Mouse (Mus musculus) limb, embryonic 14.5 days (tissue): ENCODE measurements around the gene Il22. TPM values are rescaled to one million over a fixed set of nuclear protein-coding genes. Genes with fewer than 3 reads are reported as not detected.
"Not testable (repeated sequence)": the region's sequence is repeated elsewhere in the genome, so short reads cannot be mapped to it uniquely, and the experiment has no call there.

Experiments
- ATAC-seq: fragments of 200-750 bp; cut with Nextera tagmentation; 2 replicates; pipeline ENCODE4 v1.8.0; 2017; ENCODE audit warnings: low read depth, moderate number of reproducible peaks, moderate TSS enrichment; ENCODE audit not compliant: low FRiP score
- DNase-seq: peaks from one replicate; pipeline ENCODE4 v3.0.0-alpha.2; 2015; ENCODE audit warnings: low spot score
- H3K27ac ChIP-seq: fragments of 300-500 bp; sonication (generic); replicated peaks from 2 replicates; pipeline ENCODE4 v1.5.1; 2014; ENCODE audit warnings: low read depth, mild to moderate bottlenecking, low read length, moderate library complexity, mixed read lengths
- H3K27me3 ChIP-seq: fragments of 300-500 bp; sonication (generic); 2 replicates; pipeline ENCODE4 v1.6.1; 2014; ENCODE audit warnings: low read length, mixed read lengths; ENCODE audit not compliant: control insufficient read depth, insufficient read depth
- H3K36me3 ChIP-seq: fragments of 300-500 bp; sonication (generic); 2 replicates; pipeline ENCODE4 v1.6.1; 2014; ENCODE audit warnings: mild to moderate bottlenecking, low read length, moderate library complexity, mixed read lengths; ENCODE audit not compliant: control insufficient read depth, insufficient read depth
- H3K4me1 ChIP-seq: fragments of 300-500 bp; sonication (generic); 2 replicates; pipeline ENCODE4 v1.6.1; 2014; ENCODE audit warnings: antibody characterized with exemption, low read length, mixed read lengths; ENCODE audit not compliant: control insufficient read depth, insufficient read depth
- H3K4me2 ChIP-seq: fragments of 300-500 bp; sonication (generic); replicated peaks from 2 replicates; pipeline ENCODE4 v1.6.1; 2014; ENCODE audit warnings: low read depth, mild to moderate bottlenecking, low read length, moderate library complexity; ENCODE audit not compliant: severe bottlenecking
- H3K4me3 ChIP-seq: fragments of 300-500 bp; sonication (generic); replicated peaks from 2 replicates; pipeline ENCODE4 v1.5.1; 2014; ENCODE audit warnings: low read length
- H3K9ac ChIP-seq: fragments of 300-500 bp; sonication (generic); 2 replicates; pipeline ENCODE4 v1.6.1; 2014; ENCODE audit warnings: mild to moderate bottlenecking, low read depth, low read length, moderate library complexity; ENCODE audit not compliant: severe bottlenecking
- H3K9me3 ChIP-seq: fragments of 300-500 bp; sonication (generic); 2 replicates; pipeline ENCODE4 v1.6.1; 2016; ENCODE audit warnings: low read length; ENCODE audit not compliant: control insufficient read depth
- POLR2A ChIP-seq: fragments of 200-500 bp; IDR thresholded peaks from 2 replicates; pipeline ENCODE4 v1.8.0; 2012; ENCODE audit warnings: inconsistent platforms, mild to moderate bottlenecking, moderate library complexity, borderline replicate concordance; ENCODE audit not compliant: insufficient read depth, insufficient read length; ENCODE audit errors: extremely low read depth
- WGBS: fragments of 180-500 bp; shearing (Covaris S2); extraction: QIAGEN DNeasy Blood & Tissue Kit; methylation state at CpG from one replicate; pipeline ENCODE4 v1.1.7; 2014; 5-methylcytosine and 5-hydroxymethylcytosine counted together
- polyA plus RNA-seq, 2 experiments: library from polyadenylated mRNA; depleted of rRNA in 1 of 2; stranded (reverse) in 1 of 2; unstranded in 1 of 2; fragments of >200 nt; fragmentation: Nextera tagmentation in 1 of 2; extraction: Ambion mirVana in 1 of 2; gene quantifications; 2 replicates each; pipeline versions ENCODE4 v1.2.1 to v1.2.3; 2012 to 2014

Gene Il22
- polyA plus RNA-seq (2012; rRNA removed) (not detected in 2 replicates), polyA plus RNA-seq (2014; fragmentation: Nextera tagmentation; extraction: Ambion mirVana) (not detected in 2 replicates)

DNA sequence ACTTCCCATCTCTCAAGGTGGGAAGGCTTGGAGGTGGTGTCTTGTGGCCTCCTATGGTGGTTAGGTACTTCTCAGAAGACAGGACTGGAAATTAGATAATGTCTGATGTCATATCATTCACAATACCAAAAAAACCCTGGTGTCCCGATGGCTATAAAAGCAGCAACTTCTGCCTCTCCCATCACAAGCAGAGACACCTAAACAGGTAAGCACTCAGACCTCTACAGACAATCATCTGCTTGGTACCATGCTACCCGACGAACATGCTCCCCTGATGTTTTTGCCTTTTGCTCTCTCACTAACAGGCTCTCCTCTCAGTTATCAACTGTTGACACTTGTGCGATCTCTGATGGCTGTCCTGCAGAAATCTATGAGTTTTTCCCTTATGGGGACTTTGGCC is at the start of gene Il22:
Gene Il22, plus strand, starts transcription at position 301 of the 400 bp plus-strand sequence.
- Histone ChIP-seq H3K36me3 (no peaks in the 10 kb centered on the region), H3K27ac (no peak within 1 kb of the TSS), H3K27me3 (no peaks in the 10 kb centered on the region), H3K4me3 (no peak within 1 kb of the TSS), H3K4me1 (no peaks in the 10 kb centered on the region), H3K4me2 (no peak within 1 kb of the TSS), H3K9me3 (no peaks in the 10 kb centered on the region), H3K9ac (no peak within 1 kb of the TSS)
- TF ChIP-seq POLR2A: no peak
- DNase-seq: no peak
- 90% methylated on average over 4 of the region's 4 CpGs for WGBS
- no peak for ATAC-seq

DNA sequence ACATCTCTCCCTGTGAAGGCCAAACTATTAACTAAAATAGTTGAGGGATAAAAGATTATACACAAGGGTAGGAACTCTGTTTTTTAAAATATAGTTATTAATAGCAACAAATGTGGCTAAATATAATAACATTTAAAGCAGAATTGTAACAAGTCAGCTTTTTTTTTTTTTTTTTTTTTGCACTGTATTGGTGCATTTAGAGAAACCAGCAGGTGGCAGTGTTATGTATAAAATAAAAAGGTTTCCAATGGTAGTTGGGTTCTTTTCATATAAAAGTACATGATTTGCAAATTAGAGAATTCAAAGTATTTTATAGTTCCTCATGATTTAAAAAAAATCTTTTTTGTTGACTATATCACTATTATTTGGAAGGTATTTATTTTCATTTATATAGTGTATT is 48.8 kb upstream of the Il22 start:
- no peak overlapping the region for H3K27ac ChIP-seq
- peaks cover 59% of the 10 kb centered on the region for H3K36me3 ChIP-seq
- H3K27me3 ChIP-seq: no peaks in the 10 kb centered on the region
- TF ChIP-seq POLR2A: no peak
- H3K9ac ChIP-seq: no peak overlapping the region
- H3K4me1 ChIP-seq: no peaks in the 10 kb centered on the region
- H3K4me2 ChIP-seq: no peak overlapping the region
- H3K9me3 ChIP-seq: no peaks in the 10 kb centered on the region
- ATAC-seq: no peak
- peak; percentile 76 for DNase-seq
- no peak overlapping the region for H3K4me3 ChIP-seq

DNA sequence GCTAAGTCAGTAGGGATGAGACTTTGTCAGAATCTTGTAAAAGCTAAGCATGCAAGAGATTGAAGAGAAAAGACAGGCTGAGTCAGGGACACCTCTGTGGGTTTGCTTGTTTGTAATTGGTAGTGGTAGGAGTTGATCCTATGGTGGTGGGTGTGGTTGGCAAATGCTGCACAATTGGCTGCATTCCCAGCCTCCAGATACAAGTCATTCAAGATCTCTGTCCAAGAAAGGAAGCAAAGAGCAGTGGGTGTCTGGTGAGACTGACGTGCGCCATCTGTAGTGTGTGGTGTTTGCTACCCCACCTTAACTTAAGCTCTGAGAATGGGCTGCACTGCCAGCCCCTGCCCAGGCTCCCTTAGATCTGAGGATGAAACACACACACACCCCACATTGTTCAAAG is 43.6 kb upstream of the Il22 start:
- H3K4me1 ChIP-seq: no peaks in the 10 kb centered on the region
- H3K4me3 ChIP-seq: no peak overlapping the region
- no peak overlapping the region for H3K27ac ChIP-seq
- 76% methylated on average over 2 of the region's 2 CpGs for WGBS
- H3K36me3 ChIP-seq: peaks cover 74% of the 10 kb centered on the region
- H3K27me3 ChIP-seq: no peaks in the 10 kb centered on the region
- DNase-seq (no peak), ATAC-seq (no peak)
- H3K9ac ChIP-seq: no peak overlapping the region
- no peaks in the 10 kb centered on the region for H3K9me3 ChIP-seq
- no peak for TF ChIP-seq POLR2A
- H3K4me2 ChIP-seq: no peak overlapping the region

DNA sequence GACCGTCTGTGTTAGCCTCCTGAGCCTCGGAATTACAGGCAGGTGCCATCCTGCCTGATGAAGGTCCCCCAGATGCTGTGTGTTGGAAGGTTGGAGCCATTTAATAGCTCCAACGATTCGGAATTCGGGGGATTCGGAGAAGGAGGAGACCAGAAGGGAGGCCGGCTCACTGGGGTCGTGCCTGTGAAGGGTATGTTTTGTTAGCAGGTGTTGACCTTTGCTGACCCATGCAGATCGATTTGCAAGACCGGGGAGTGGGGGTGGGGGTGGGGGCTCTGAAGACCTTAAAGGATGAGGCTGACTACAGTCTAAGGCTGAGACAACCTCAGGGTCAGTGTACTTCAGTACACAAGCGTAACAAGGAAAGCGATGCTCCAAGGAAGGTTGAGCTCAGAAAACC is 35.5 kb upstream of the Il22 start:
- Histone ChIP-seq H3K4me3 (no peak overlapping the region), H3K4me1 (no peaks in the 10 kb centered on the region), H3K9ac (no peak overlapping the region), H3K36me3 (peaks cover 36% of the 10 kb centered on the region), H3K27me3 (no peaks in the 10 kb centered on the region), H3K4me2 (no peak overlapping the region), H3K9me3 (no peaks in the 10 kb centered on the region), H3K27ac (no peak overlapping the region)
- ATAC-seq (no peak), DNase-seq (no peak)
- TF ChIP-seq POLR2A: no peak
- WGBS: 72% methylated on average over 12 of the region's 12 CpGs

DNA sequence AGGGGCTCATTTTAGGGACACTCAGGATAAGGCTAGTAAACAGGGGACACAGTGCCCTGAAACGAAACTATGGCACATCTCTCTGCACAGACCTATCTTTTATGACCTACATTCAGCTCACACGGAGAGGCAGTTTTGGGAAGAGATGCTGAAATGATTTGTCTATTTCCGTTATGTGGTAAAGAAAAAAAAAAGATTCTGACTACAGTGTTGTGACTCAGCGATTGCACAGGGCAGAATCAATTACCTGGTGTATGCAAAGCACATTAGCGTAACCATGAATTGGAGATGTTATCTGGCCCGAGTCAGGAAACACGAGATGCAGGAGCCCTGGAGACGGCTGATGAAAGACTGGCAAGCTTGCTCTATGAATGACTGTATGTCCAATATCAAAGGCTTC is 32.3 kb upstream of the Il22 start:
- H3K4me3 ChIP-seq: no peak overlapping the region
- WGBS: 61% methylated on average over 8 of the region's 8 CpGs
- H3K9me3 ChIP-seq: no peaks in the 10 kb centered on the region
- H3K4me1 ChIP-seq: no peaks in the 10 kb centered on the region
- no peak overlapping the region for H3K4me2 ChIP-seq
- H3K27me3 ChIP-seq: no peaks in the 10 kb centered on the region
- no peak overlapping the region for H3K9ac ChIP-seq
- no peak for ATAC-seq
- peaks cover 13% of the 10 kb centered on the region for H3K36me3 ChIP-seq
- no peak for DNase-seq
- no peak overlapping the region for H3K27ac ChIP-seq
- no peak for TF ChIP-seq POLR2A

DNA sequence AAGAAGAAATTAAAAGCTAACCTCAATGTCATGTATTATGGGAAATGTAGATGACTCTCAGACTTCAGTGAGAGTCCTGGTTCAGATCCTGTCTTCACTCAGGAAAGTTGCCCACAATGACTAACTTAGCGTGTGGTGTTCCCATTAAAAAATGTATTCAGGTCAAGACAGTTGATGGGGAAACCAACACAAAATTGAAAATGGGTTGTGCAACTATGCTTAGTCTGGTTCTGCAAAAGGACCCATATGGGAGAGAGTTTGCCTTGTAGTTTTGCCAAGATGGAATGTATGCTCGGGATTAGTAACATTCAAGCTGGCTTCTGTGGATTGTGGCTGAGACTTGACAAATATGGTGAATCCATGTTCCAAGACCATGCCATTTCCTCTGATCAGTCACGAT is 31.9 kb upstream of the Il22 start:
- H3K4me1 ChIP-seq: no peaks in the 10 kb centered on the region
- peaks cover 11% of the 10 kb centered on the region; the same call in 1 of the 2 replicates for H3K36me3 ChIP-seq
- H3K27me3 ChIP-seq: no peaks in the 10 kb centered on the region
- TF ChIP-seq POLR2A: no peak
- ATAC-seq: no peak
- 93% methylated on average over 3 of the region's 3 CpGs for WGBS
- H3K4me3 ChIP-seq: no peak overlapping the region
- no peak overlapping the region for H3K4me2 ChIP-seq
- no peak overlapping the region for H3K9ac ChIP-seq
- no peak overlapping the region for H3K27ac ChIP-seq
- no peak for DNase-seq
- H3K9me3 ChIP-seq: no peaks in the 10 kb centered on the region

DNA sequence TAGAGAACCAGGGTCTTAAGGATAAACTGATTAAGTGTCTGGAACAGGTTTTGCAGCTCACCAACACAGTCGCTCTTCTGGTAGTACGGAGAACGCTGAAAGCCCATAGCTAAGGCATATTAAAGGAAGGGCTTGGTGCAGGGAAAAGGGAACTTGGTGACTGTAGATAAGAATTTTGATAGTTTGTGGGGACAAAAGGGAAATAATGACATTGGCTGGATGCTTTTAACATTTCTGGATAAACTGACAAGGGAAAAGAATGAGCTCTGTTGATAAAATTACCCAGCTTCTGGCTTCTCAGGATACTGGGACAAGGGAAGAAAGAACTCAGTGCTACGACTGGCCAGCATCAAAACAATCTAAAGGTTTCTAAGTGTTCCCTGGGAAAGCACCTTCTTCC is 29.2 kb upstream of the Il22 start:
- DNase-seq, H3K9ac ChIP-seq, H3K27me3 ChIP-seq, H3K36me3 ChIP-seq, ATAC-seq, H3K27ac ChIP-seq, H3K4me3 ChIP-seq, H3K4me1 ChIP-seq, H3K9me3 ChIP-seq, H3K4me2 ChIP-seq: not testable (repeated sequence)
- 85% methylated on average over 4 of the region's 4 CpGs for WGBS
